Mouse (Mus musculus): ENCODE measurements at regions not wholly inside any gene's neighbourhood (a gene's known extent, or its start where the extent isn't known, plus 50 kb on each side); places are given as distances from the start of the nearest gene placed in this dataset.

DNA sequence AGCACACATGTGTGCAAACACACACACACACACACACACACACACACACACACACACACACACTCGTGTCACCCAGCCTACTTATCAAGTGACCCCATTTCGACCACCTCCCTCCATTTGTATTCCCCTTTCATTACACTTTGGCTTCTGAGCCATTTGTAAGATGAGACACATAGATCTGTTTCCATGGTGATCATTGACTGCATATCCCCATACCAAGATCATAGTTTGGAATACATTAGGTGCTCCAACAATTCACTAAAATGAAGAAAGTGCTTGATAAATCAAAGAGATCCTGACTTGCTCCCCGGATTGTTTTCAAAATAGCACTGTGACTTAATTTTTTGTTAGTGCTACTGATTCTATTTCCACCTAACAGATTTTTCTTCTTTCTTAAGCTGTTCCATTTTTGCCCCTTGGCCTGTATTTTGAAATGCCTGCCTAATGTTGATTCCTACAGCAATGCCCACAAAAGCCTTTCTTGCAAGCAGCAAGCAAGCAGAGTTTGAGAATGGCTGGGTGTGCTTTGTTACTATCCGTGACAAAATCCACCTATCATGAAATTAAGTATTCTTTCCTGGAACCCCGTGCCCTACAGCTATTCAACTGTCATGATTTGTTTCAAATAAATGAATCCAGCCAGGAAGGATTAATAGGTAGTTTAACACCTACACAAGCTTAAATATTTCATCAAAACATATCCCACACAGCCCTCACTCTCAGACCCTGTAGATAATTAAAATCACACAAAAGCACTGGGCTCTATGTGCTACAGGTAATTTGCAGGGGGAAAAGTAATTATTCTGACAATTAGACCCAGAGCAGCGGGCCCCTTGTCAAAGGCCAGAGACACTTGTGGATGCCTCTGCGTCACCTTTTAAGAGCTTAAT, 168.1 kb upstream of the Rgma start:
- DNase-seq (ENCODE audit: low read depth, low spot score) = no peak
- no peak overlapping the region for H3K4me3 ChIP-seq (ENCODE audit: control insufficient read depth in 1 of 2, insufficient read depth in 1 of 2, low read depth in 2 of 2, low read length in 2 of 2)
- H3K36me3 ChIP-seq (ENCODE audit: control insufficient read depth in 1 of 2, insufficient read depth in 2 of 2, low read length in 2 of 2) = no peaks in the 10 kb centered on the region
- H3K4me1 ChIP-seq (ENCODE audit: control insufficient read depth in 1 of 2, insufficient read depth in 2 of 2, low read length in 2 of 2) = no peaks in the 10 kb centered on the region
- no peaks in the 10 kb centered on the region for H3K9me3 ChIP-seq (replicated peaks; ENCODE audit: insufficient read depth, low read length)
- no peaks in the 10 kb centered on the region for H3K79me2 ChIP-seq (ENCODE audit: control insufficient read depth, insufficient read depth, low read length, poor library complexity)
- no peaks in the 10 kb centered on the region for H3K27me3 ChIP-seq (ENCODE audit: control insufficient read depth in 1 of 2, insufficient read depth in 2 of 2, low read length in 2 of 2)
- H3K9ac ChIP-seq (ENCODE audit: control insufficient read depth, low read depth, low read length, poor library complexity, severe bottlenecking) = no peak overlapping the region
- H3K27ac ChIP-seq (ENCODE audit: control insufficient read depth, low read depth, low read length) = no peak overlapping the region
- no peak for TF ChIP-seq MAZ (IDR thresholded peaks at IDR 0.05; ENCODE audit: low read depth, low read length)
- TF ChIP-seq CHD2 (IDR thresholded peaks at IDR 0.05; ENCODE audit: low read length) = no peak
- TF ChIP-seq GATA1 (IDR thresholded peaks at IDR 0.05; ENCODE audit: low read depth, low read length) = no peak
- TF ChIP-seq GABPA (IDR thresholded peaks at IDR 0.05; ENCODE audit: low read depth, low read length) = no peak
- no peak for TF ChIP-seq POLR2AphosphoS5 (IDR thresholded peaks at IDR 0.05; ENCODE audit: borderline replicate concordance, low read depth, low read length)
- no peak for TF ChIP-seq POLR2A (IDR thresholded peaks at IDR 0.05; ENCODE audit: control insufficient read depth in 1 of 2, insufficient read depth in 1 of 2, low read depth in 1 of 2, low read length in 2 of 2, poor library complexity in 1 of 2)
- no peak for TF ChIP-seq TBP (IDR thresholded peaks at IDR 0.05; ENCODE audit: low read depth, low read length)
- TF ChIP-seq ELF1 (IDR thresholded peaks at IDR 0.05; ENCODE audit: low read depth, low read length) = no peak
- TF ChIP-seq CHD1 (IDR thresholded peaks at IDR 0.05; ENCODE audit: low read depth, low read length) = no peak
- no peak for TF ChIP-seq UBTF (IDR thresholded peaks at IDR 0.05; ENCODE audit: borderline replicate concordance, insufficient read depth, low read depth, low read length)
- no peak for TF ChIP-seq JUND (IDR thresholded peaks at IDR 0.05; ENCODE audit: low read depth, low read length)
- no peak for TF ChIP-seq USF1 (IDR thresholded peaks at IDR 0.05; ENCODE audit: low read depth, low read length)

DNA sequence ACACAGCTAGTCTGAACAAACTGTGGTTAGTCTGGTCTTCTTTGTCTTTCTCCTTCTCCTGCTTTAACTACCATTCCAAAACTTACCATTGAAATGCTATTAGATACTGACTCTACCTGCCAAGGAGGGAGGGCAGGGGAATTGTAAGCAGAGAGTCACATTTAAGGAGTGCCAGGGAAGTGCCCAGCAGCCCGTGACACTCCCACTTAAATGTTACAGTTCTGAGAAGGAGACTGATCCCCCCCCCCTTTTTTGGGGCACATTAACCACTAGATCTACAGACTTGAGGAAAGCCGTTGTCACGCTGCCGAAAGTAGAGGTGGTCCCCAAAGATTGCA, 166.9 kb upstream of the Rgma start:
- Histone ChIP-seq H3K36me3 (ENCODE audit: control insufficient read depth in 1 of 2, insufficient read depth in 2 of 2, low read length in 2 of 2) (no peaks in the 10 kb centered on the region), H3K27me3 (ENCODE audit: control insufficient read depth in 1 of 2, insufficient read depth in 2 of 2, low read length in 2 of 2) (no peaks in the 10 kb centered on the region), H3K4me3 (ENCODE audit: control insufficient read depth in 1 of 2, insufficient read depth in 1 of 2, low read depth in 2 of 2, low read length in 2 of 2) (no peak overlapping the region), H3K79me2 (ENCODE audit: control insufficient read depth, insufficient read depth, low read length, poor library complexity) (no peaks in the 10 kb centered on the region), H3K4me1 (ENCODE audit: control insufficient read depth in 1 of 2, insufficient read depth in 2 of 2, low read length in 2 of 2) (no peaks in the 10 kb centered on the region), H3K9me3 (replicated peaks; ENCODE audit: insufficient read depth, low read length) (no peaks in the 10 kb centered on the region), H3K27ac (ENCODE audit: control insufficient read depth, low read depth, low read length) (no peak overlapping the region), H3K9ac (ENCODE audit: control insufficient read depth, low read depth, low read length, poor library complexity, severe bottlenecking) (no peak overlapping the region)
- DNase-seq (ENCODE audit: low read depth, low spot score) = no peak
- TF ChIP-seq GATA1 (IDR thresholded peaks at IDR 0.05; ENCODE audit: low read depth, low read length) = no peak
- no peak for TF ChIP-seq EP300 (IDR thresholded peaks at IDR 0.05; ENCODE audit: low read depth in 1 of 2, low read length in 2 of 2)
- no peak for TF ChIP-seq NRF1 (IDR thresholded peaks at IDR 0.05; ENCODE audit: insufficient read depth, low read depth, low read length, poor library complexity, severe bottlenecking)
- no peak for TF ChIP-seq CTCF (IDR thresholded peaks at IDR 0.05 in 2 of 3, conservative IDR thresholded peaks at IDR 0.05 in 1 of 3; ENCODE audit: control insufficient read depth in 1 of 3, insufficient read depth in 1 of 3, low read depth in 2 of 3, low read length in 3 of 3, poor library complexity in 1 of 3, severe bottlenecking in 1 of 3)
- no peak for TF ChIP-seq POLR2A (IDR thresholded peaks at IDR 0.05; ENCODE audit: control insufficient read depth in 1 of 2, insufficient read depth in 1 of 2, low read depth in 1 of 2, low read length in 2 of 2, poor library complexity in 1 of 2)
- no peak for TF ChIP-seq CHD2 (IDR thresholded peaks at IDR 0.05; ENCODE audit: low read length)
- no peak for TF ChIP-seq HCFC1 (IDR thresholded peaks at IDR 0.05; ENCODE audit: low read depth, low read length)
- TF ChIP-seq ZC3H11A (IDR thresholded peaks at IDR 0.05; ENCODE audit: low read depth, low read length) = no peak
- no peak for TF ChIP-seq UBTF (IDR thresholded peaks at IDR 0.05; ENCODE audit: borderline replicate concordance, insufficient read depth, low read depth, low read length)
- TF ChIP-seq TAL1 (IDR thresholded peaks at IDR 0.05; ENCODE audit: low read length) = no peak
- no peak for TF ChIP-seq ZKSCAN1 (IDR thresholded peaks at IDR 0.05; ENCODE audit: low read depth, low read length)
- TF ChIP-seq ELF1 (IDR thresholded peaks at IDR 0.05; ENCODE audit: low read depth, low read length) = no peak
- TF ChIP-seq ZNF384 (IDR thresholded peaks at IDR 0.05; ENCODE audit: low read depth, low read length) = no peak
- TF ChIP-seq MEF2A (IDR thresholded peaks at IDR 0.05; ENCODE audit: extremely low read depth, insufficient replicate concordance, low read depth, low read length, poor library complexity, severe bottlenecking) = no peak
- TF ChIP-seq CHD1 (IDR thresholded peaks at IDR 0.05; ENCODE audit: low read depth, low read length) = no peak
- TF ChIP-seq JUND (IDR thresholded peaks at IDR 0.05; ENCODE audit: low read depth, low read length) = no peak
- TF ChIP-seq NELFE (IDR thresholded peaks at IDR 0.05; ENCODE audit: low read depth, low read length) = no peak
- TF ChIP-seq GABPA (IDR thresholded peaks at IDR 0.05; ENCODE audit: low read depth, low read length) = no peak
- TF ChIP-seq MYC (IDR thresholded peaks at IDR 0.05; ENCODE audit: low read depth, low read length) = no peak

All from MEL (cell line).